Mouse (Mus musculus): ENCODE results near the gene Mecom. TPM values are rescaled to one million over a fixed set of nuclear protein-coding genes. Genes with fewer than 3 reads are reported as not detected.

The Mecom gene
- polyA plus RNA-seq, 1 experiment from 2014 or later, result 0.79 TPM

DNA sequence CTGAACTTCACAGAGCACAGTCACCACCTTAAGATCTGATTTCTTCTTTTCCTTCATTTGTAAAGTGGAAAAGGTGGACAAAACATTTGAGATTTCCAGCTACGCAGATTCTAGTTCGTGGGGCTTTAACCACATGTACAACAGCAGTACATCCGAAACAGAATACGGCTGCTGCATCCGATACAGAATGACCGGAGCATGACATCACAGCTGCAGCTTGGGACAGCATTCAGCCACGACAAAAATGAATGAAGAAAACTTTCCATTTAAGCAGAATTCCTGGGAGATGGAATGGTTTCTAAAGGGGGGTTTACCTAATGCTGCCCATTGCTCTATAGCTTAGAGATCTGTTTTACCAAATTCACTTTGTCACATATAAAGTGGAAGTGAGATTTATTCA is 583.9 kb downstream of the Mecom start:
- no peak overlapping the region for H3K9ac ChIP-seq
- H3K4me2 ChIP-seq, result no peak overlapping the region
- 77% methylated on average over 7 of the region's 7 CpGs for WGBS (ENCODE audit: insufficient replicate concordance)
- H3K36me3 ChIP-seq (replicated peaks), result no peaks in the 10 kb centered on the region
- H3K4me1 ChIP-seq (replicated peaks), result no peaks in the 10 kb centered on the region
- no peak overlapping the region for H3K4me3 ChIP-seq (replicated peaks)
- no peak for ATAC-seq (ENCODE audit: insufficient read depth)
- no peak overlapping the region for H3K27ac ChIP-seq (replicated peaks)
- H3K9me3 ChIP-seq (replicated peaks), result no peaks in the 10 kb centered on the region
- H3K27me3 ChIP-seq, result no peaks in the 10 kb centered on the region

DNA sequence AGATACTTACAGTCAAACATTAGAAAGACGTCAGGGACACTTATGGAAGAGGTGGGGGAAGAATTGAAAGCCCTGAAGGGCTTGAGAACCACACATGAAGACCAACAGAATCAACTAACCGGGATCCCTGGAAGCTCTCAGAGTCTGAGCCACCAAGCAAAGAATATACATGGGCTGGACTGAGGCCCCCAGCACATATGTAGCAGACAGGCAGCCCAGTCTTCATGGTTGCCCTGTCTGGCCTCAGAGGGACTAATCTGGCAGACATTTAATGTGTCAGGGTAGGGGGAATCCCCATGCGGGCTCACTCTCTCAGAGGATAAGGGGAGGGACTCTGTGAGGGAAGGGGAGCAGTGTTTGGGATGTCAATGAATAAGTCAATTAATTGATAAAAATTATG is 584.4 kb downstream of the Mecom start:
- no peak overlapping the region for H3K27ac ChIP-seq (replicated peaks)
- H3K4me3 ChIP-seq (replicated peaks), result no peak overlapping the region
- no peak overlapping the region for H3K9ac ChIP-seq
- no peak overlapping the region for H3K4me2 ChIP-seq
- no peaks in the 10 kb centered on the region for H3K27me3 ChIP-seq
- no peak for ATAC-seq (ENCODE audit: insufficient read depth)
- WGBS (ENCODE audit: insufficient replicate concordance), result 69% methylated on average over 3 of the region's 3 CpGs
- H3K9me3 ChIP-seq (replicated peaks), result no peaks in the 10 kb centered on the region
- H3K36me3 ChIP-seq (replicated peaks), result no peaks in the 10 kb centered on the region
- no peaks in the 10 kb centered on the region for H3K4me1 ChIP-seq (replicated peaks)

DNA sequence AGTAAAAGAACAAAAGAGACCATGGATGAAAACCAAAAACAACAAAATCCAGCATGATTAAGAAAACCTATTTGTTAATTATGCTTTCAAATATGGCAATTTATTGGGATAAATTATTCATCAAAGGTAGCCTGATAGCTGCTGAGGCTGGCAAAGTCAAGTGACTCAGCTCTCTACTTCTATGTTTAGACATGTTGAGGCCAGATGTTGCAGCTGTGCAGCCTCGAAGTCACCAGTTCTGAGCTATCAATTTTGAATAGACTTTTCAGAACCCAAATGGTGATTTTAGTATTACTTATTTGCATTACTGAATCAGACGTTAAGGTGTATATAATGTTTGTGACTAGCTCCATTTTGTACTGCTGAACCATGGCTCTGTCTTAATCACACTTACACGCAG is 588.8 kb downstream of the Mecom start:
- 59% methylated on average over 3 of the region's 3 CpGs for WGBS (ENCODE audit: insufficient replicate concordance)
- H3K9ac ChIP-seq, result no peak overlapping the region
- no peaks in the 10 kb centered on the region for H3K9me3 ChIP-seq (replicated peaks)
- no peak overlapping the region for H3K4me2 ChIP-seq
- no peaks in the 10 kb centered on the region for H3K36me3 ChIP-seq (replicated peaks)
- no peak overlapping the region for H3K27ac ChIP-seq (replicated peaks)
- H3K27me3 ChIP-seq, result no peaks in the 10 kb centered on the region
- no peaks in the 10 kb centered on the region for H3K4me1 ChIP-seq (replicated peaks)
- H3K4me3 ChIP-seq (replicated peaks), result no peak overlapping the region
- no peak for ATAC-seq (ENCODE audit: insufficient read depth)

DNA sequence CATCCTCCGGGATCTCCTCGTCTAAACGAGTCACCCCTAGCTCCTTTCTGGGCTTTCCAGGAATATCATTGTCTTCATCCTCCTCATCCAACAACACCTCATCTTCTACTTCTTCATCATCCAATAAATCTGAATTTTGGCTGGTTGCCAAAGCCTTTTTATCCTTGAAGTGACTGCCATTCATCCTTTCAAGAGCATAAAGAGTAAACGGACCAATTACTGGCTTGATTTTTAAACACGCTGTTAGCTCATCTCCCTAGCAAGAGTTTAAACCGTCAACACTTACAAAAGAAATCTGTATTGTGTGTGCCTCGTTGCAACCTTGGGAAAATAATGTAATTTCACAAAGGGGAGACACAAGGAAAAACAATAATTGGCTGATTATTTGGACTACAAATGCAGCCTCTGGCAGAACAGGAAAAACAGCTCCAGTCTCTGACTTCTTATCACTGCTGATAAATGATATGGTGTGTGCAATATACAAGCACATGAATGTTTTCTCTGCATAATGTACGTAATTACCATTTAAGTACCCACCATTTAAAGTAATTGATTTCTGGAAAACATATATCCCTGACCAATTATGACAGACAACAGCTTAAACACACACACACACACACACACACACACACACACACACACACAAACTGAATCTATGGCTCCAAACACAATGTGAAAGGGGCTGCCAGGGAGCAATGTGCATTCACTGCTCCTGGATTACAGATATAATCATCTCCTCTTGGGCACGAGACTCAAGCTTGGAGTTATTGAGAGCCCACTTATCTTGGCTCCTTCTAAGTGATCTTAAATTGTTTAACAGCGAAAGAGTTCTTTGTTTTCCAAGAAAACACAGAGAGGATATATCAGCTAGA is 590.2 kb downstream of the Mecom start:
- Histone ChIP-seq H3K27me3 (no peaks in the 10 kb centered on the region), H3K4me1 (replicated peaks) (no peaks in the 10 kb centered on the region), H3K9me3 (replicated peaks) (no peaks in the 10 kb centered on the region), H3K4me3 (replicated peaks) (no peak overlapping the region), H3K4me2 (no peak overlapping the region), H3K27ac (replicated peaks) (no peak overlapping the region), H3K9ac (no peak overlapping the region), H3K36me3 (replicated peaks) (no peaks in the 10 kb centered on the region)
- 63% methylated on average over 10 of the region's 10 CpGs for WGBS (ENCODE audit: insufficient replicate concordance)
- ATAC-seq (ENCODE audit: insufficient read depth), result no peak

GRCm38 (mm10) chr3:29953269-29953668 is 594.5 kb downstream of the Mecom start:
- 66% methylated on average over 3 of the region's 3 CpGs for WGBS (ENCODE audit: insufficient replicate concordance)
- Histone ChIP-seq H3K9me3 (replicated peaks) (no peaks in the 10 kb centered on the region), H3K4me3 (replicated peaks) (no peak overlapping the region), H3K27ac (replicated peaks) (no peak overlapping the region), H3K4me2 (no peak overlapping the region), H3K4me1 (replicated peaks) (no peaks in the 10 kb centered on the region), H3K27me3 (no peaks in the 10 kb centered on the region), H3K9ac (no peak overlapping the region), H3K36me3 (replicated peaks) (no peaks in the 10 kb centered on the region)
- no peak for ATAC-seq (ENCODE audit: insufficient read depth)

DNA sequence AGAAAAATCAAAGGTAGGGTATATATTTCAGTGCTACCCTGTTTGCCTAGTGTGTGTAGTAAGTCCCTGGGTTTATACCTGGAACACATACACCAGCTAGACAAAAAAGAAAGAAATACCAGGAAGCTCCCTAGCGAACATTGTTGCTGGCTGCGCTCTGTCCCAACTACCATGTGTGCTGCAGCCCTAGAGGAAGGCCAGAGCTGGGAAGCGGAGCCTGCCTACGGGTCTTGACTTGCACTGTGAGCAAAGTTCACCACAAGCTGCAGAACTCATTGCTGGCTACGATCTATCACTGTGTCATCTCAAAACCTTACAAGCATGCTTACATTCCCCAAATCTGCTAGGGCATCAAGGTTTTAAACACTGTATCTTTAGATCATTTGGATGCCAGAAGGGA is 597.0 kb downstream of the Mecom start:
- Histone ChIP-seq H3K4me3 (replicated peaks) (no peak overlapping the region), H3K4me2 (no peak overlapping the region), H3K9me3 (replicated peaks) (no peaks in the 10 kb centered on the region), H3K27ac (replicated peaks) (no peak overlapping the region), H3K27me3 (no peaks in the 10 kb centered on the region), H3K36me3 (replicated peaks) (no peaks in the 10 kb centered on the region), H3K4me1 (replicated peaks) (no peaks in the 10 kb centered on the region), H3K9ac (no peak overlapping the region)
- 69% methylated on average over 5 of the region's 5 CpGs for WGBS (ENCODE audit: insufficient replicate concordance)
- ATAC-seq (ENCODE audit: insufficient read depth), result no peak

DNA sequence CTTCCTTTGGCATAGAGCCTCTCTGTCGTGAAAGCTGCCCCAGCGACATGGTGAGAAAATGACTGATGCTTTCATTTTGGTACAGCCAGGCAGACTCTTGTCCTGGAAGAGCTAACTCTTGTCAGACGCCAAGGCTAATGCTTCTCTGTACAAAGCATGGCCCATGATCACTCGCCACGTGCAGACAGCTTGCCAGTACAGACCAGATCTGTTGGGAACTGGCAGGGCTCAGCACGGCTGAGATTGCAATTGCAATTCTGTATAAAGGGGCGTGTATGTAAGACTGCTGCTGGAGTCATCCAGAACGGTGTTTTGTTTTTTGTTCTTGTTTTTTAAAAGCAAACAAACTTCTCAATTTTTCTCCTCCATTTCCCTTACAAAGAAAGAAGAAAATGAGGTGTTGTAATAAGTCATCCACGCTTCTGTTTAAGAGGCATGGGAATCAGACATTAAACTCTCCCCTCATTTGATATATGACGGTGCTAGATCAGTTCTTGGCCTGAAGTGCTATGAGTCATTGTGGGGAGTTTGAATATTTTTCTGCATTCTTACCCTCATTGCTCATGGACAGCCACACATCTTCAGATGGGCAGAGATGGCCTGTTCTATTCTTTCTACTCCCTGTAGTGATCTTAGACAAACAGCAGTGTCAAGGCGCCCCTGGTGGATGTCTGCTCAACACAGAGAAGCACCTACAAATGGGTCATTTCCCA is 644.1 kb downstream of the Mecom start:
- Histone ChIP-seq H3K27ac (replicated peaks) (no peak overlapping the region), H3K27me3 (no peaks in the 10 kb centered on the region), H3K36me3 (replicated peaks) (no peaks in the 10 kb centered on the region), H3K4me2 (no peak overlapping the region), H3K4me3 (replicated peaks) (no peak overlapping the region), H3K4me1 (replicated peaks) (no peaks in the 10 kb centered on the region), H3K9me3 (replicated peaks) (no peaks in the 10 kb centered on the region), H3K9ac (no peak overlapping the region)
- ATAC-seq (ENCODE audit: insufficient read depth), result no peak
- WGBS (ENCODE audit: insufficient replicate concordance), result 55% methylated on average over 11 of the region's 11 CpGs

Other genes starting within 250 kb of the Mecom start
- not detected in 2 replicates for gene Actrt3, start 51.9 kb upstream of the Mecom start, polyA plus RNA-seq (2015; fragmentation: Nextera tagmentation; extraction: Ambion mirVana)
- 12.4 and 13.0 TPM in 2 replicates for gene Mynn, start 54.1 kb upstream of the Mecom start, polyA plus RNA-seq (2015; fragmentation: Nextera tagmentation; extraction: Ambion mirVana)
- gene Lrriq4, start 96.5 kb upstream of the Mecom start, polyA plus RNA-seq (2015; fragmentation: Nextera tagmentation; extraction: Ambion mirVana), result not detected in 2 replicates
- 0.05 TPM in 1 of 2 replicates, not detected in the other for gene Lrrc34, start 99.9 kb upstream of the Mecom start, polyA plus RNA-seq (2015; fragmentation: Nextera tagmentation; extraction: Ambion mirVana)
- gene Lrrc31, start 151.8 kb upstream of the Mecom start, polyA plus RNA-seq (2015; fragmentation: Nextera tagmentation; extraction: Ambion mirVana), result not detected in 2 replicates
- 0.03 and 0.07 TPM in 2 replicates for gene Samd7, start 198.3 kb upstream of the Mecom start, polyA plus RNA-seq (2015; fragmentation: Nextera tagmentation; extraction: Ambion mirVana)
- gene Sec62, start 244.9 kb upstream of the Mecom start, polyA plus RNA-seq (2015; fragmentation: Nextera tagmentation; extraction: Ambion mirVana), result 34.4 and 50.2 TPM in 2 replicates

All from liver, embryonic 15.5 days (tissue).